Mouse (Mus musculus) spleen, postnatal 10 days (tissue): ENCODE results near the gene Gm38392.

Experiments used
- DNase-seq, 2 experiments: peaks; one replicate each; pipeline ENCODE4 v3.0.0; 2021 to 2022; ENCODE audit warnings: low spot score in 2 of 2

Gm38392 gene

GRCm38 (mm10) chr3:88216116-88216515 is 70.9 kb downstream of the Gm38392 start:
- no peak for DNase-seq

GRCm38 (mm10) chr3:88215553-88216004 is 71.4 kb downstream of the Gm38392 start:
- no peak for DNase-seq

GRCm38 (mm10) chr3:88214971-88215552 is 71.9 kb downstream of the Gm38392 start:
- DNase-seq = peak; percentile 12 to 26

- DNase-seq = no peak
These were observed 72.6 kb downstream of the Gm38392 start for GRCm38 (mm10) chr3:88214197-88214938.

DNA sequence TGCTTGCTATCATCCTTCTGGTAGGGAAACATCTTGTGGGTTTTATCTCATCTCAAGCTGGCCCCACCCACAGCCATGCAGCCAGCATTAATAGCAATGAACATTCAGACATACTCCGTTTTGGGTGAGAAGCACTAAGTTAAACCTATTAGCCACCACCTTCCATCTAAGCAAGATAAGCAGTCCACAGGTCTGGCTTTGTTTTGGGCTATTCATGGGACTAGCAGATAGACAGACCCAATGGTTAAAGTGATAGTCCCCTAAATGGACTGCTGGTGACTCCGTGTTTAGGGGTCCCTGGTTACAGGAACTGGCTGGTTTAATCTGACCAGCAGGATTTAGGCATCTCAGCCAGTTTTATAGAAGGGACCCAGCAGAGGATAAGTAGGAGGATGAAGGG is 74.0 kb downstream of the Gm38392 start:
- DNase-seq = no peak

DNA sequence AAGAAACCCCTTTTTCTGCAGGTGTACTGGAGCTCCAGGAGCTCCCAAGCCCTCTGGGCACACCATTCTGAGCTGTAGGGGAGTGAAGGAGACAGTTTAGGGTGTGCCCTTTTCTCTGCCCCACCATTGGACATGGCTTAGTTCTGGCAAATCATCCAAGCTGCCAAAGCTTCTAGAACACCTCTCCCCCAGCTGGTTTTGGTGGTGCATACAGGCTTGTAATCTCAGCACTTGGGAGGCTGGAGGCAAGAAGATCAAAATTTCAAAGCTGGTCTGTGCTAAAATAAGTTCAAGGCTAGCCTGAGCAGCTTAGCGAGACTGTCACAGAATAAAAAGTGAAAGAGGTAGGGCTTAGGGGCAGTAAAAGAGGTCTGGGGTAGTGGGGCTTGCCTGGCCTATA is 74.7 kb downstream of the Gm38392 start:
- no peak for DNase-seq

- DNase-seq = no peak
These were observed 76.1 kb downstream of the Gm38392 start for GRCm38 (mm10) chr3:88210918-88211317.

- DNase-seq = no peak
These were observed 76.9 kb downstream of the Gm38392 start for GRCm38 (mm10) chr3:88210121-88210520.

GRCm38 (mm10) chr3:88209306-88209705 is 77.7 kb downstream of the Gm38392 start:
- DNase-seq = no peak

DNA sequence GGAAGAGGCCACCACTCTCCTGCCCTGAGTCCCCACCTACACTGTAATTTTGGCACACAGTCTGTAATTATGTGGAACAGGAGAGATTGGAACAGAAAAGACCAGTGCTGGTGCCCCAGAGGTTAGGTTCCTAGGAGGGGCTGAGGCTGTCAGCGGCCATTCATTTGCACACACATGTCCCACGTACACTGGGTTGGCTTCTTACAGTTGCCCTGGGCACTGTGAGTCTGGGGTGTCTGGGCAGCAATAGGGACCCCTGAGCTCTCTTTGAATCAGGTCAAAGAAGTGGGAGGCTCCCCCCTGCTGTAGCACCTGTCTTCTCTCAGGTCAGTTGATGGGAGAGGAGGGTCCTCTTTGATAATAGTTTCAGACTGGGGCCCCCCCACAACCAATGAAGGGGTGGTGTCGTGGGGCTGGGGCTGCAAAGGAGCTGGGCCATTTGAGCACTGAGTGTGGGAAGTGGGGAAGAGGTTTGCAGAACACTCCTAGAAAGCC is 78.7 kb downstream of the Gm38392 start:
- DNase-seq = no peak

DNA sequence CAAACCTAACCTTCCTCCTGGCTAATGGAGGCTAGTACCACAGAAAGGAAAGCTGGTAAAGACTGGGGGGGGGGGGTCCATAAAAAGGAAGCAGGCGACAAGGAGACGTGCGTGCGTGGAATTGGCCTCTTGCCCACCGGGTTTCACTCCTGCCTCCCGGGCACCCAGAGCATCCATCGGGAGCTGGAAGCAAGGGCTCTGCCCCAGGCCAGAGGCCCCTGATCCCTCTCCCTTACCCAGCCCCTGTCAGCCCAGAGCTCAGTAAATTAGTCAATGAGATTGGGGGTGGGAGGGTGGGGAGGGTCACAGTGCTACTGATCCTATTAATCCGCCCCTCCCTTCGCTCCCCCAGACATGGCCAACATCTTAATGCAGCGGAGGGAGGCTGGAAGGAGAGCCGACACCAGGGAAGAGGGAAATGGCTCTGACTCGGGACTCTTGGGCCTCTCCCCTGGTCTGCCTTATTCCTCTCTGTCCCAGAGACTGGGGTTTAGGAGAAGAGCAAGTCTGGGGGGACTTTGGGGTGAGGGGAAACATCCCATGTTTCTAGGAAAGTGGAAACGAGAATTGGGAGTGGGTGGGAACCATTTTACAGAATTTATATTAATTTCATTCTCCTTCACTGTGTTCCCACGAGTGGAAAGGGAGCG is 79.4 kb downstream of the Gm38392 start:
- DNase-seq = no peak

- DNase-seq = no peak
These were observed 80.1 kb downstream of the Gm38392 start for GRCm38 (mm10) chr3:88206901-88207371.

DNA sequence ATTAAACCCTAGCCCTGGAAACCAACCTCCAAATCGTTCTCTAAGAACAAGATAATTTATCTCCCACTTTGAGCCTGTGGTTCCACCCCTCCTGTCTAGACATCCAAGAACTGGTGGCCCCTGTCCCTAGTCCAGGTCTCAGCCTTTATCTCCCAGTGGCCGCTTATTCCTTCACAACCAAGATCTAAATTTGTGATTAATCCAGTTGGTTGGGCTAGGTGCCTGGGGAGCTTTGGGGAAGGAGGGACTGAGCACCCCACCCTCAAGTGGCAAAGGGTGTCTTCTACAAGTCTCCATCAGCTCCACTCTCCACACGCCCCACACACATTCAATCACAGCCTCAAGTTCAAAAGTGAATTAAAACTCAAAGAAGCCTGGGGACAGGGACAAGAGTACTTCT is 80.5 kb downstream of the Gm38392 start:
- no peak for DNase-seq

- DNase-seq = no peak
These were observed 81.2 kb downstream of the Gm38392 start for GRCm38 (mm10) chr3:88205563-88206491.

- no peak for DNase-seq
These were observed 81.8 kb downstream of the Gm38392 start for GRCm38 (mm10) chr3:88205176-88205562.

GRCm38 (mm10) chr3:88204751-88205150 is 82.3 kb downstream of the Gm38392 start:
- no peak for DNase-seq

GRCm38 (mm10) chr3:88203999-88204700 is 82.9 kb downstream of the Gm38392 start:
- no peak for DNase-seq

- DNase-seq = no peak
These were observed 83.6 kb downstream of the Gm38392 start for GRCm38 (mm10) chr3:88203456-88203855.

DNA sequence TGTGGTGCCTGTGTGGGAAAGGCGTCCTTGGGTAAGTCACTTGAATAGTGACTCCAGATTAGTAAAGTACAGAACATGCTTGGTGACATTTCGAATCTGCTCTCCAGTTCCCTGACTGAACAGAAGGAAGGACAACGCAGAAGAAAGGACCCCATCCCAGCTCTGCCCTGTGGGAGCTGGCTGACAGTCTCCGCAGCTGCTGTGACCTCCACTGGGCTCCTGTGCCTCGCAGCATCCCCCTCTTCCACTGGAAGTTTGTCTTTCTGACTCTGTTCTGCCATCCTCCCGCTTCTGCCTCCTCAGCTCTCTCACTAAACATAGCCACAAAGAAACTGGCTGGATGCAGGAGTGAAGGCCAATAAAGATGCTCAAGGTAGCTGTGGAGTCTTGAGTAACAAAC is 84.0 kb downstream of the Gm38392 start:
- DNase-seq = no peak

- DNase-seq = no peak
These were observed 85.4 kb downstream of the Gm38392 start for GRCm38 (mm10) chr3:88201640-88202039.

DNA sequence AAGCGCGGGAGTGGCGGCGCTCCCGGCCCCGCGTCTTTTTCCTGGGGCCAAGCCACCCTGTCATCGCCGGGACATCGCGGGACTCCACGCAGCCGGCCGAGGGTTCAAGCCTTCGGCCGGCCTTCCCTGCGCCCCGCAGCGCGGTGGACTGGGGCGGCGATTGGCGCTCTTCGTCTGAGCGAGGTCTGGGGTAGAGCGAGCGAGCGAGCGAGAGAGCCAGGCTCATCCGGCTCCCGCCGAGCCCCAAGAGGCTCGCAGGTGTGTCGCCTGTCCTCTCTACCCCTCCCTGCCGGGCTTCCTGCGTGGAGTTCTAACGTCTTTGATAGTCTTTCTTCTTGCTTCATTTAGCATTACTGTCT is 86.1 kb downstream of the Gm38392 start:
- DNase-seq = no peak
